Mouse (Mus musculus): ENCODE results near the gene Ets1. TPM values are rescaled to one million over a fixed set of nuclear protein-coding genes. Genes with fewer than 3 reads are reported as not detected.

Gene Ets1
- polyA plus RNA-seq, 1 experiment from 2014 or later = 24.3 TPM

- Histone ChIP-seq H3K4me3 (no peak overlapping the region), H3K36me3 (no peaks in the 10 kb centered on the region), H3K9me3 (no peaks in the 10 kb centered on the region), H3K9ac (no peak overlapping the region), H3K27me3 (peaks cover 49% of the 10 kb centered on the region), H3K27ac (no peak overlapping the region), H3K4me1 (replicated peaks) (no peaks in the 10 kb centered on the region), H3K4me2 (no peak overlapping the region)
- WGBS = 89% methylated on average over 10 of the region's 10 CpGs
- ATAC-seq (ENCODE audit: low FRiP score) = no peak
Observed at GRCm38 (mm10) chr9:32608831-32609610, 27.0 kb upstream of the Ets1 start.

- no peak for ATAC-seq (ENCODE audit: low FRiP score)
- no peak overlapping the region for H3K4me2 ChIP-seq
- H3K4me1 ChIP-seq (replicated peaks) = no peaks in the 10 kb centered on the region
- WGBS = 83% methylated on average over 8 of the region's 8 CpGs
- no peak overlapping the region for H3K4me3 ChIP-seq
- H3K27ac ChIP-seq = no peak overlapping the region
- H3K27me3 ChIP-seq = peaks cover 59% of the 10 kb centered on the region
- no peaks in the 10 kb centered on the region for H3K36me3 ChIP-seq
- no peak overlapping the region for H3K9ac ChIP-seq
- no peaks in the 10 kb centered on the region for H3K9me3 ChIP-seq
Observed at GRCm38 (mm10) chr9:32610218-32610617, 25.8 kb upstream of the Ets1 start.

- H3K27ac ChIP-seq = no peak overlapping the region
- no peak overlapping the region for H3K9ac ChIP-seq
- no peak overlapping the region for H3K4me2 ChIP-seq
- H3K4me3 ChIP-seq = no peak overlapping the region
- peaks cover 62% of the 10 kb centered on the region for H3K27me3 ChIP-seq
- 73% methylated on average over 4 of the region's 4 CpGs for WGBS
- no peaks in the 10 kb centered on the region for H3K36me3 ChIP-seq
- H3K9me3 ChIP-seq = no peaks in the 10 kb centered on the region
- ATAC-seq (ENCODE audit: low FRiP score) = no peak
- H3K4me1 ChIP-seq (replicated peaks) = no peaks in the 10 kb centered on the region
Observed at GRCm38 (mm10) chr9:32610631-32611030, 25.4 kb upstream of the Ets1 start.

GRCm38 (mm10) chr9:32611340-32611739, 24.7 kb upstream of the Ets1 start:
- H3K4me2 ChIP-seq = no peak overlapping the region
- no peaks in the 10 kb centered on the region for H3K9me3 ChIP-seq
- peaks cover 59% of the 10 kb centered on the region for H3K27me3 ChIP-seq
- H3K36me3 ChIP-seq = no peaks in the 10 kb centered on the region
- H3K9ac ChIP-seq = no peak overlapping the region
- ATAC-seq (ENCODE audit: low FRiP score) = no peak
- H3K27ac ChIP-seq = no peak overlapping the region
- H3K4me1 ChIP-seq (replicated peaks) = 0 out of 2 replicates have a peak, but pooled peaks cover 4% of the 10 kb centered on the region
- 96% methylated on average over 4 of the region's 4 CpGs for WGBS
- no peak overlapping the region for H3K4me3 ChIP-seq

- H3K9ac ChIP-seq = no peak overlapping the region
- H3K4me3 ChIP-seq = no peak overlapping the region
- peaks cover 59% of the 10 kb centered on the region for H3K27me3 ChIP-seq
- ATAC-seq (ENCODE audit: low FRiP score) = no peak
- no peak overlapping the region for H3K4me2 ChIP-seq
- WGBS = 84% methylated on average over 5 of the region's 5 CpGs
- H3K36me3 ChIP-seq = no peaks in the 10 kb centered on the region
- 0 out of 2 replicates have a peak, but pooled peaks cover 4% of the 10 kb centered on the region for H3K4me1 ChIP-seq (replicated peaks)
- H3K9me3 ChIP-seq = no peaks in the 10 kb centered on the region
- no peak overlapping the region for H3K27ac ChIP-seq
Observed at GRCm38 (mm10) chr9:32612426-32612825, 23.6 kb upstream of the Ets1 start.

GRCm38 (mm10) chr9:32612861-32613421, 23.1 kb upstream of the Ets1 start:
- WGBS = 69% methylated on average over 6 of the region's 6 CpGs
- H3K27ac ChIP-seq = no peak overlapping the region
- peaks cover 61% of the 10 kb centered on the region for H3K27me3 ChIP-seq

GRCm38 (mm10) chr9:32614191-32614590, 21.8 kb upstream of the Ets1 start:
- ATAC-seq (ENCODE audit: low FRiP score) = no peak
- Histone ChIP-seq H3K9me3 (no peaks in the 10 kb centered on the region), H3K4me3 (no peak overlapping the region), H3K27me3 (peaks cover 64% of the 10 kb centered on the region), H3K36me3 (no peaks in the 10 kb centered on the region), H3K4me2 (no peak overlapping the region), H3K9ac (no peak overlapping the region), H3K4me1 (replicated peaks) (0 out of 2 replicates have a peak, but pooled peaks cover 4% of the 10 kb centered on the region), H3K27ac (no peak overlapping the region)
- WGBS = 90% methylated on average over 9 of the region's 9 CpGs

More at GRCm38 (mm10) chr9:32612861-32613421, 23.1 kb upstream of the Ets1 start:
- H3K4me3 ChIP-seq = no peak overlapping the region
- H3K36me3 ChIP-seq = no peaks in the 10 kb centered on the region
- no peak overlapping the region for H3K4me2 ChIP-seq
- 0 out of 2 replicates have a peak, but pooled peaks cover 4% of the 10 kb centered on the region for H3K4me1 ChIP-seq (replicated peaks)
- H3K9me3 ChIP-seq = no peaks in the 10 kb centered on the region
- no peak overlapping the region for H3K9ac ChIP-seq
- ATAC-seq (ENCODE audit: low FRiP score) = no peak

GRCm38 (mm10) chr9:32615461-32615860, 20.6 kb upstream of the Ets1 start:
- H3K4me3 ChIP-seq = no peak overlapping the region
- 0 out of 2 replicates have a peak, but pooled peaks cover 4% of the 10 kb centered on the region for H3K4me1 ChIP-seq (replicated peaks)
- H3K27me3 ChIP-seq = peaks cover 65% of the 10 kb centered on the region
- H3K9me3 ChIP-seq = no peaks in the 10 kb centered on the region
- H3K9ac ChIP-seq = no peak overlapping the region
- H3K36me3 ChIP-seq = no peaks in the 10 kb centered on the region
- H3K27ac ChIP-seq = no peak overlapping the region
- no peak overlapping the region for H3K4me2 ChIP-seq
- WGBS = 91% methylated on average over 6 of the region's 6 CpGs
- no peak for ATAC-seq (ENCODE audit: low FRiP score)

- ATAC-seq (ENCODE audit: low FRiP score) = no peak
- no peaks in the 10 kb centered on the region for H3K36me3 ChIP-seq
- no peak overlapping the region for H3K4me2 ChIP-seq
- H3K4me3 ChIP-seq = no peak overlapping the region
- no peak overlapping the region for H3K9ac ChIP-seq
- H3K27ac ChIP-seq = no peak overlapping the region
- 0 out of 2 replicates have a peak, but pooled peaks cover 4% of the 10 kb centered on the region for H3K4me1 ChIP-seq (replicated peaks)
- H3K27me3 ChIP-seq = peaks cover 66% of the 10 kb centered on the region
- H3K9me3 ChIP-seq = no peaks in the 10 kb centered on the region
- WGBS = 22% methylated on average over 7 of the region's 7 CpGs
Observed at GRCm38 (mm10) chr9:32615986-32616385, 20.0 kb upstream of the Ets1 start.

GRCm38 (mm10) chr9:32616516-32617429, 19.2 kb upstream of the Ets1 start:
- H3K4me2 ChIP-seq = no peak overlapping the region
- no peak overlapping the region for H3K9ac ChIP-seq
- H3K9me3 ChIP-seq = no peaks in the 10 kb centered on the region
- no peak for ATAC-seq (ENCODE audit: low FRiP score)
- H3K4me1 ChIP-seq (replicated peaks) = 0 out of 2 replicates have a peak, but pooled peaks cover 4% of the 10 kb centered on the region
- no peak overlapping the region for H3K4me3 ChIP-seq
- no peak overlapping the region for H3K27ac ChIP-seq
- 90% methylated on average over 5 of the region's 5 CpGs for WGBS
- H3K27me3 ChIP-seq = peaks cover 62% of the 10 kb centered on the region
- no peaks in the 10 kb centered on the region for H3K36me3 ChIP-seq

GRCm38 (mm10) chr9:32617430-32617768, 18.6 kb upstream of the Ets1 start:
- 82% methylated on average over 5 of the region's 5 CpGs for WGBS
- Histone ChIP-seq H3K4me2 (no peak overlapping the region), H3K9ac (no peak overlapping the region), H3K36me3 (no peaks in the 10 kb centered on the region), H3K4me3 (no peak overlapping the region), H3K4me1 (replicated peaks) (0 out of 2 replicates have a peak, but pooled peaks cover 4% of the 10 kb centered on the region), H3K9me3 (no peaks in the 10 kb centered on the region), H3K27me3 (peaks cover 57% of the 10 kb centered on the region), H3K27ac (no peak overlapping the region)
- no peak for ATAC-seq (ENCODE audit: low FRiP score)

- no peaks in the 10 kb centered on the region for H3K9me3 ChIP-seq
- no peak overlapping the region for H3K27ac ChIP-seq
- H3K4me2 ChIP-seq = no peak overlapping the region
- 83% methylated on average over 9 of the region's 9 CpGs for WGBS
- H3K27me3 ChIP-seq = peaks cover 48% of the 10 kb centered on the region
- no peak overlapping the region for H3K4me3 ChIP-seq
- ATAC-seq (ENCODE audit: low FRiP score) = no peak
- H3K9ac ChIP-seq = no peak overlapping the region
- 0 out of 2 replicates have a peak, but pooled peaks cover 4% of the 10 kb centered on the region for H3K4me1 ChIP-seq (replicated peaks)
- H3K36me3 ChIP-seq = no peaks in the 10 kb centered on the region
Observed at GRCm38 (mm10) chr9:32618544-32619120, 17.4 kb upstream of the Ets1 start.

All from hindbrain, embryonic 13.5 days (tissue).